8 mouse cellular contexts compared by ENCODE assay signal in the genomic region with DNA sequence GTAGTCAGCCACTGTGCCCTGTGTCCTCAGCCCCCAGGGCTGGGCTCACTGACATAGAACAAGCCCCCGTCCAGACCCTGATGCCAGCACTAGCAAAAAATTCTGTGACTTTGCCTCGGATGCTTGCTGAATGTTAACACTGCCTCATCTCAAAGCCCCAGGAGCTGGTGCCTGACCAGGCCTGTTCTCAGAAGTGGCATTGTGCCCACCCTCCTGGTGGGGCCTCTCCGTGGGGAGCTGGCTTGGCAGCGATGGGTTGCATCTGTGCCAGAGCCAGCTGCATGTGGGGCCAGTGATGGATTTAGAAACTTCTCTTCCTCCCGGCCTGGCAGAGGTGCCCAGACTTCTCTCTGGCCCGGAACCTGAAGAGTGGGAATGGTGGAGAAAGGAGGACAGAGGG. TPM values are rescaled to one million over a fixed set of nuclear protein-coding genes. Genes with fewer than 3 reads are reported as not detected.
A peak's percentile ranks its signal among the peaks of the same experiment; 100 is the strongest.
DNase-seq lines count a peak whose midpoint lies in the region; ATAC-seq lines count a peak whose summit lies in the region.

No protein-coding gene starts in this region.

- 71% methylated on average over 6 of the region's 6 CpGs for WGBS in embryonic facial prominence, embryonic 13.5 days
- 91% methylated on average over 6 of the region's 6 CpGs for WGBS in embryonic facial prominence, embryonic 10.5 days
- 80% methylated on average over 6 of the region's 6 CpGs for WGBS in midbrain, embryonic 13.5 days

- no peak; the same call in 1 of the 2 replicates for ATAC-seq in embryonic facial prominence, embryonic 13.5 days (ENCODE audit: insufficient number of reproducible peaks, insufficient read depth, low FRiP score, low TSS enrichment, low read depth)
- ATAC-seq in midbrain, embryonic 13.5 days, result peak; percentile 83
- ATAC-seq in megakaryocyte progenitor cell, adult 5-6 weeks (replicated peaks; ENCODE audit: poor library complexity), result no peak

- H3K27me3 ChIP-seq in embryonic facial prominence, embryonic 13.5 days, result no peaks in the 10 kb centered on the region
- H3K27me3 ChIP-seq in embryonic facial prominence, embryonic 10.5 days (replicated peaks; ENCODE audit: low read depth, poor library complexity, severe bottlenecking), result no peaks in the 10 kb centered on the region
- H3K27me3 ChIP-seq in midbrain, embryonic 13.5 days, result no peaks in the 10 kb centered on the region

- H3K4me3 ChIP-seq in embryonic facial prominence, embryonic 13.5 days, result no peak overlapping the region
- no peak overlapping the region for H3K4me3 ChIP-seq in embryonic facial prominence, embryonic 10.5 days
- H3K4me3 ChIP-seq in midbrain, embryonic 13.5 days (replicated peaks), result no peak overlapping the region

- H3K36me3 ChIP-seq in embryonic facial prominence, embryonic 13.5 days, result no peaks in the 10 kb centered on the region
- H3K36me3 ChIP-seq in embryonic facial prominence, embryonic 10.5 days (replicated peaks), result no peaks in the 10 kb centered on the region
- H3K36me3 ChIP-seq in midbrain, embryonic 13.5 days, result no peaks in the 10 kb centered on the region

- H3K9me3 ChIP-seq in embryonic facial prominence, embryonic 13.5 days, result no peaks in the 10 kb centered on the region
- no peaks in the 10 kb centered on the region for H3K9me3 ChIP-seq in embryonic facial prominence, embryonic 10.5 days
- no peaks in the 10 kb centered on the region for H3K9me3 ChIP-seq in midbrain, embryonic 13.5 days

- H3K9ac ChIP-seq in embryonic facial prominence, embryonic 13.5 days, result no peak overlapping the region
- no peak overlapping the region for H3K9ac ChIP-seq in midbrain, embryonic 13.5 days (replicated peaks)

- H3K4me1 ChIP-seq in embryonic facial prominence, embryonic 13.5 days, result peaks cover 26% of the 10 kb centered on the region
- H3K4me1 ChIP-seq in embryonic facial prominence, embryonic 10.5 days, result peaks cover 9% of the 10 kb centered on the region
- 0 out of 2 replicates have a peak, but pooled peaks cover 4% of the 10 kb centered on the region for H3K4me1 ChIP-seq in midbrain, embryonic 13.5 days (replicated peaks)

- peak overlapping the region; percentile 55 for H3K27ac ChIP-seq in embryonic facial prominence, embryonic 13.5 days
- no peak overlapping the region for H3K27ac ChIP-seq in embryonic facial prominence, embryonic 10.5 days (replicated peaks)
- peak overlapping the region; percentile 55 for H3K27ac ChIP-seq in midbrain, embryonic 13.5 days

- no peak overlapping the region for H3K4me2 ChIP-seq in embryonic facial prominence, embryonic 13.5 days
- no peak overlapping the region for H3K4me2 ChIP-seq in midbrain, embryonic 13.5 days (replicated peaks)

- intact Hi-C loops in heart, postnatal 25 days (cut with DNase I), result loop anchor here (2.0 kb wide), 2 partner anchors 29 to 235 kb away; no protein-coding TSS in a partner anchor

- no peak for DNase-seq in embryonic facial prominence, embryonic 10.5 days (ENCODE audit: low spot score)
- peak; percentile 78 for DNase-seq in adrenal gland, postnatal 14 days
- peak; percentile 77 to 87 for DNase-seq in frontal cortex, postnatal 14 days (ENCODE audit: low spot score in 2 of 2)
- peak; percentile 62 for DNase-seq in heart, postnatal 25 days (ENCODE audit: low spot score)
- no peak for DNase-seq in yolk sac, embryonic 10.5 days (ENCODE audit: low spot score)

RNA-seq across cellular contexts. Expression of a gene that starts 30.2 kb away (rescaled TPM):
- polyA plus RNA-seq in embryonic facial prominence, embryonic 13.5 days (2015; fragmentation: Nextera tagmentation; extraction: Ambion mirVana), result 5.4 and 6.1 TPM in 2 replicates
- polyA plus RNA-seq in embryonic facial prominence, embryonic 10.5 days (2016; fragmentation: Nextera tagmentation; extraction: Ambion mirVana), result 0.47 and 0.61 TPM in 2 replicates
- total RNA-seq in adrenal gland, postnatal 14 days (2021), result 8.0 and 9.5 TPM in 2 replicates
- total RNA-seq in heart, postnatal 25 days (2021), result 10 to 100 TPM in 1 of 2 experiments, 1 to 10 TPM in 1; 7.7 to 10.1 TPM
- 1.1 and 1.2 TPM in 2 replicates for polyA plus RNA-seq in midbrain, embryonic 13.5 days (2015; fragmentation: Nextera tagmentation; extraction: Ambion mirVana)
- 184 and 191 TPM in 2 replicates for total RNA-seq in megakaryocyte progenitor cell, adult 5-6 weeks (2015)
- 174 and 180 TPM in 2 replicates for total RNA-seq in megakaryocyte progenitor cell, adult 5-6 weeks (2017)

RNA-seq across cellular contexts. Expression of a gene that starts 40.3 kb away (rescaled TPM):
- polyA plus RNA-seq in embryonic facial prominence, embryonic 13.5 days (2015; fragmentation: Nextera tagmentation; extraction: Ambion mirVana), result 70.5 and 73.8 TPM in 2 replicates
- 87.6 and 100 TPM in 2 replicates for polyA plus RNA-seq in embryonic facial prominence, embryonic 10.5 days (2016; fragmentation: Nextera tagmentation; extraction: Ambion mirVana)
- 70.5 and 85.1 TPM in 2 replicates for total RNA-seq in adrenal gland, postnatal 14 days (2021)
- total RNA-seq in heart, postnatal 25 days (2021), result 10 to 100 TPM; 48.7 to 49.3 TPM
- polyA plus RNA-seq in midbrain, embryonic 13.5 days (2015; fragmentation: Nextera tagmentation; extraction: Ambion mirVana), result 70.5 and 72.8 TPM in 2 replicates
- 90.2 and 92.6 TPM in 2 replicates for total RNA-seq in megakaryocyte progenitor cell, adult 5-6 weeks (2015)
- 46.8 and 58.6 TPM in 2 replicates for total RNA-seq in megakaryocyte progenitor cell, adult 5-6 weeks (2017)

Comparison
In these comparisons a context has a peak if more than half of its experiments do, and no peak if none do; other contexts are left out.
1. DNase-seq: peak in adrenal gland, postnatal 14 days (single experiment), frontal cortex, postnatal 14 days (2 of 2) and heart, postnatal 25 days (single experiment); none in embryonic facial prominence, embryonic 10.5 days (single experiment) and yolk sac, embryonic 10.5 days (single experiment).
2. RNA of a gene that starts 30.2 kb away (total RNA-seq): 174 to 191 TPM in megakaryocyte progenitor cell, adult 5-6 weeks; 7.7 to 10.1 TPM in heart, postnatal 25 days and 8.0 to 9.5 TPM in adrenal gland, postnatal 14 days; every median in the first group is over 10 times any median in the second.